Mouse (Mus musculus): ENCODE results near the gene Harbi1.

Gene Harbi1

GRCm38 (mm10) chr2:91710272-91711234, at the start of gene Harbi1, which contains the start of gene Atg13:
Harbi1 (plus strand) TSS chr2:91710852.
Atg13 (minus strand) TSS chr2:91710576.
- in situ Hi-C loops (cut with MboI, MseI) = loop anchor here in 1 of 2 experiments (10.0 kb wide), 1 partner anchor 1166 kb away; no protein-coding TSS in a partner anchor

- in situ Hi-C loops (cut with MboI, MseI) = loop anchor here in 1 of 2 experiments (25.0 kb wide), 1 partner anchor 1251 kb away; the partner anchor contains the start of gene Syt13
Measured at GRCm38 (mm10) chr2:91660981-91661380, 49.7 kb upstream of the Harbi1 start.

DNA sequence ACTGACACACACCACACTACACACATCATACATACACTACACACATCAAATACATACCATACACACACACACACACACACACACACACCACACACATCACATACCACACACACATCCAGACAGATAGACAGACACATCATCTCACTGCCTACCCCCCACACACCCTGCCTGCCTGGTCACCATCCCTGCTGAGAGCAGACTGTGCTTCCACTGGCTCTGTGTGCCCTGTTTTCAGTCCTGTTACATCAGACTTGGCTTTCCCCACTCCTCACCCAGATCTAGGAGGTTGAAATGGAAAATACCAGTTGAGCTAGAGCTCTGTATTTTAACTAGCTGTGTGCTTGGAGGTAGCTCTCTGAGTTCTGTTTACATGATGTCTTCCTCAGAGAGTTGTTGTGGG, 45.9 kb upstream of the Harbi1 start:
- in situ Hi-C loops (cut with MboI, MseI) = loop anchor here in 1 of 2 experiments (25.0 kb wide), 1 partner anchor 1248 kb away; the partner anchor contains the start of gene Syt13

DNA sequence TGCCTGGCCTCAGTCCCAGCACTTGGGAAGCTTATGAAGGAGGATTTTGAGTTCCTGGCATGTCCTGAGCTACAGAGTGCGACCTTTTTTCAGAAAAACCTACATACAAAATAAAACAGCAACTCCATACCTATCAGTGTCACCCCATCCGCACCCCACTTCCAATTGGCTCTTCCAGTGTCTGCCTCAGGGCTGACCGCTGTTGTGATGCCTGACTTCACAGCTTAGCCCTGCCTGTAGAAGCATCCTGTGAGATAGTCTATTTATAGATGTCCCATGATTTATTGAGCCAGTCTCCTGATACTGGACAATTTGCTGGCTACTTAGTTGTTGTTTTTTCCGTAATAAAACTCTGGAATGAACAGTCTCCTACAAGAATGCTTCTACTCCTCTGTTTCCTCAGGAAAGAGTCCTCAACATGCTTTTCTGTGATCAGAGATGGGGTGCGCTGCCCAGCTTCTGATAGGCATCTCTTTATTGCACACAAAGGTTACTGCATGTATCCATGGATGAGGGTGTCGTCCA, 44.2 kb upstream of the Harbi1 start:
- in situ Hi-C loops (cut with MboI, MseI) = loop anchor here in 1 of 2 experiments (25.0 kb wide), 1 partner anchor 1246 kb away; the partner anchor contains the start of gene Syt13

GRCm38 (mm10) chr2:91667747-91668146, 42.9 kb upstream of the Harbi1 start:
- in situ Hi-C loops (cut with MboI, MseI) = loop anchor here in 1 of 2 experiments (25.0 kb wide), 1 partner anchor 1245 kb away; the partner anchor contains the start of gene Syt13

- in situ Hi-C loops (cut with MboI, MseI) = loop anchor here in 1 of 2 experiments (25.0 kb wide), 1 partner anchor 1243 kb away; the partner anchor contains the start of gene Syt13
Measured at GRCm38 (mm10) chr2:91669326-91669725, 41.3 kb upstream of the Harbi1 start.

GRCm38 (mm10) chr2:91670038-91670437, 40.6 kb upstream of the Harbi1 start:
- in situ Hi-C loops (cut with MboI, MseI) = loop anchor here in 1 of 2 experiments (25.0 kb wide), 1 partner anchor 1242 kb away; the partner anchor contains the start of gene Syt13

DNA sequence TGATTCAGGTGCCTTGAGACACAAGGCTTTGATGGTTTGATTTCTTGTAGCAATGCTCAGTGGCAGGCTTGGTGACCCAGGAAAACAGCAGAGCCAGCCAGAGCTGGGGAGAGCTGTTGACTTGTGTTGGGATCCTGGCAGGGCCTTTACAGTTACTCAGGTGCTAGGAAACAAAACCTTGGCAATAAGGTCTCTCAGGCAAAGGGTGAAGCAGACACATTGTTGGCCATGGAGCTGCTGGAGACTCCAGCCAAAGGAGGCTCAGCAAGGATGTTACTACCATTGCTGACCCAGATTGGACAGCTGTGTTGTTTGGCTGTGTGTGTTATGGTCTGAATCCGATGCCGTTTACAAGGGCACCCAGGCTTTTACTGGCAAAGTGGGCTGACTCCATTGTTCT, 37.1 kb upstream of the Harbi1 start:
- in situ Hi-C loops (cut with MboI, MseI) = loop anchor here in 1 of 2 experiments (25.0 kb wide), 1 partner anchor 1239 kb away; the partner anchor contains the start of gene Syt13

DNA sequence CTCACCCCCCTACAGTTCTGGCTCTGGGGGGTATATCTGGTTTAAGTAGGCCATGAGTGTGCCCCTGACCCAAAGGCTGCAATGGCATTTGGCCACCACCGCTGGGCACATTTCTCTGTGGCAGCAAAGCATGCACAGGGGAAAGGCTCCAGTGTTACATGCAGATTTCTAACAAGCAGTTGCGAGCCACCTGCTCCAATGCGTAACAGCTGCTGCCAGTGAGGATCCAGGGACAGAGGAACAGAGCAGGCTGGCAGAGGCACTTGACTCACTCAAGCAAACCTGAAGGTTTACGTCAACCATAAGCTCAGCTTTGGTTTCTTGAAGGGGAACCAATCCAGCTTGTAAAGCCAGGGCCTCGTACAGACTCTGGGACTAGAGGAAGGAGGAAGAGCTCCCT, 35.8 kb upstream of the Harbi1 start:
- in situ Hi-C loops (cut with MboI, MseI) = loop anchor here in 1 of 2 experiments (25.0 kb wide), 1 partner anchor 1237 kb away; the partner anchor contains the start of gene Syt13

GRCm38 (mm10) chr2:91676420-91676819, 34.2 kb upstream of the Harbi1 start:
- in situ Hi-C loops (cut with MboI, MseI) = no loop called here

DNA sequence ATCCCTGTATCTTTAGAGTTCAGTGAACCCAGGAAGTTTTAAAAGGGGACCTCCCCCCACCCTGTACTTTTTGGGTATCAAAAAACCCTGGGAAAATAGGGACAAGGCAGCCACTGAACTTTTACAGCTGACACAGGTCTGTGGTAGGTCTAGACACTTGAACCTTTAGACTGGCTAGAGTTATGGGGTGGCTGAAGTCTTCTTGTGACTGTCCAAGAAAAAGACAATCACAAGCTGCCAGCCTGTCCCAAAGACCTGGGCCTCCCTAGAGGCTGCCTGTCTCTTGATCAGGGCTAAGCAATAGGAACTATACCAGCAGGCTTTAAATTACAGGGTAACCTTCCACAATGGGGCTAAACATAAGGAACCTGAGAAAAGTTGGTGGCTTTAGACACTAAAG, 33.7 kb upstream of the Harbi1 start:
- in situ Hi-C loops (cut with MboI, MseI) = no loop called here

- in situ Hi-C loops (cut with MboI, MseI) = no loop called here
Measured at GRCm38 (mm10) chr2:91682850-91683249, 27.8 kb upstream of the Harbi1 start.

DNA sequence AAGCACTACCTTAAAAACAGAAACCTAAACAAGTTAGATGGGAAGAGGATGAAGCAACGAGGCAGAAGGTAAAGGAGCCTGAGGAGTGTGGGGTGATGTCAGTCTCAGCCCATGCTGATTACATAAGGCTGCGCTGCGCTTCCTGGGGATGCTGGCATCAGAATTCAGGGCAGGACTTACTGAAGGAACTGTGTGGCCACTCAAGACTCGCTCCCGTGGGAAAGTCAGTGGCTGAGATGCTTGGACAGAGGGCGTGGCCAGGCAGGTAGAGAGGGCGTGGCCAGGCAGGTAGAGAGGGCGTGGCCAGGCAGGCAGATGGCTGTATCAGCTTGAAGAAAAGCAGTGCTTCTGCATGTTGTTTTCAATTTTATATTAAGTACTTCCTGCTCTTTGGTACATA, 26.7 kb upstream of the Harbi1 start:
- in situ Hi-C loops (cut with MboI, MseI) = no loop called here

DNA sequence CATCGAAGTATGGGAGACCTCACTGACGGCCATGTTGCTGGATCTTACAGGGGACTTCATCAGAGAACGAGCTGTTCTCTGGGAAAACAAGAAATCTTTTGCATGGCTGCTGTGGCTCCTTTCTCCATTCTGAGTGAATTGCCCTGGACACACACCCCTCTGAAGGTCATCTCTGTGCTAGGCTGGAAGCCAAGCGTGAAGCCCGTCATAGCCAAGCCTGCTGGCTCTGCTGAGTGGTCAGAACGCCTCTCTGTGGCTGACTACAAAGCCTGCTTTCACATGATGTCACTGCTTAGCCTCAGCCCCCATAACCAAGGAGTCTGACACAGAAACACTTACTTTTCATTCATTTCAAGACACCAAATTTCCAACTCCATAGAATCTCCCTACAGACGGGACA, 21.2 kb upstream of the Harbi1 start:
- in situ Hi-C loops (cut with MboI, MseI) = no loop called here

DNA sequence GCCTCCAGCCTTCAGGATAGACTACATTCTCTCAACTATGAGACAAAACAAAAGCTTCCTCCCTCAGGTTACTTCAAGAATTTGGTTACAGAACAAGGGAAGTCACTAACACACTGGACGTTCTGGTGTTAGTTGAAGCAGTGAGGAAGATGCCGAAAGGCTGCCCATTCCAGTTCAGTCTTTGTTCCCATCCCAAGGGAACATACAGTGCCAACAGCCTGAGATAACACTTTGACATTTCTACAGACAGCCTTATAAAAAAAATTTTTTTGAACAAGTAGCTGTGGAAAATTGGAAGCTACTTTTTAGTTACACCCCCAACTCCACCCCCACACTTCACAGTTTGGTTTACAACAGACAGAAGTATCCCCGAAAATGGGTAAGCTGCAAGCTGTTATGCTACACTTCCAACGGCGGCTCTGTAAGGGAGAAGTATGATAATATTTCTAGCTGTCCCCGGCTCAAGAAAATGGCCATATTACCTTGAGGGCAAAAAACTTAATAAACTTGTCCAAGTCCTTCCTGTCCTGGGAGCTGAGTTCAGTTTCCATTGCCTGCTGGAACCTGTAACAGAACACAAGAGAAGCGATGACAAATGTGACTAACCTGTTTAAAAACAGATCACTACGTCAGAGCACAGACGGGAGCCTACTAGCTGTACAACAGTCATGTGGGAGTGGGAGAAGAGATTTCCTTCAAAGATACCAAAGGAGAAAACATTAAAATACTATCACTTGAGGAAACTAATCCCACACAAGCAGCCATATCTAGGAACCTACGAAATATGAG, 15.0 kb upstream of the Harbi1 start:
- in situ Hi-C loops (cut with MboI, MseI) = no loop called here

GRCm38 (mm10) chr2:91696225-91696590, 14.4 kb upstream of the Harbi1 start:
- in situ Hi-C loops (cut with MboI, MseI) = no loop called here

- in situ Hi-C loops (cut with MboI, MseI) = no loop called here
Measured at GRCm38 (mm10) chr2:91699225-91699624, 11.4 kb upstream of the Harbi1 start.

DNA sequence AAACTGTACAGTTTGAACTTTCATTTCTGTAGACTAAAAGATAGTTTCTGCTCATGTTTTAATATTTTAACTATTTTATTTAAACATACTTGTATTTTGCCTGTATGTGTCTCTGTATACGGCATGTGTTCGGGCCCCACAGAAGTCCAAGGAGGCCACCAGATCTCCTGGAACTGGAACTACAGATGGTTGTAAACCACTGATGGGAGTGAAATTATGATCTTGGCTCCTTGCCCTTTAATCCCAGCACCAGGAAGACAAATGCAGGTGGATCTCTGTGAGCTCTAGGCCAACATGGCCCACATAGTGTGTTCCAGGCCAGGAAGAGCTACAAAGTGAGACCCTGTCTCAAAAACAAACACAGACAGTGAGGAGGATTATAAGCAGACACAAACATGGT, 9.3 kb upstream of the Harbi1 start:
- in situ Hi-C loops (cut with MboI, MseI) = no loop called here

DNA sequence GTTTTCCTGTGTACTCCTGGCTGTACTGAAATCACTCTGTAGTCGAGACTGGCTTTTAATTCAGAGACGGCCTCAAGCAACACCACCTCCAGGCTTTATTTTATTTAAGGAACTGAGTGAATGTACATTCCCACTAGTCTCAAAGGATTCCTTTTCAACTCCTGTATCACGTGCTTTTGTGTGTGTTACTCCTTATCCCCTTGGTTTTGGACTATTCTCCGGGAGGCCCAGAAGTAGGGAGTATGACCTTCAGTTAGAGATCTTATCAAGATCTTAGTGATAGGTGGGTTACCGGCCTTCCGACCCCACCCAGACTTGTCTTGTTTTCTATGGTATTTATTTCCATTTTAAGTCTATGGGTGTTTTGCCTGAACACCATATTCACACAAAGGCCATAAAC, 4.9 kb upstream of the Harbi1 start:
- in situ Hi-C loops (cut with MboI, MseI) = no loop called here

DNA sequence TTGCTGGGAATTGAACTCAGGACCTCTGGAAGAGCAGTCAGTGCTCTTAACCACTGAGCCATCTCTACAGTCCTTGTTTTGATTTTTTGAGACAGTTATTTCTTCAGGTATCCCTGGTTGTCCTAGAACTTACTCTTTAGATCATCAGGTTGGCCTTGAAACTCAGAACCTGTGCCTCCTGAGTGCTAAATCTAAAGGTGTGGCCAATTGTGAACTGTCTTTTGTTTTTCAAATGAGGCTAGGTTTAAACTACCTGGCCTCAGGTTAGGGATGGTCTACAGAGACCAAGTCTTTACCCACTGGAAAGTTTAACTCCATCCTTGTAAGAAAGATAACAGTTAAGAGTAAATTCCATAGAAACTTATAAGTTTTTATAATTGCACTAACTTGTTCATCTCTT, 4.2 kb upstream of the Harbi1 start:
- in situ Hi-C loops (cut with MboI, MseI) = no loop called here

- in situ Hi-C loops (cut with MboI, MseI) = no loop called here
Measured at GRCm38 (mm10) chr2:91708361-91708760, 2.3 kb upstream of the Harbi1 start.

Data from T-helper 17 cell (primary cell).